Mouse (Mus musculus) heart, postnatal 0 days (tissue): ENCODE data around the gene Mrgpra2a. TPM values are rescaled to one million over a fixed set of nuclear protein-coding genes. Genes with fewer than 3 reads are reported as not detected.
"Not testable (repeated sequence)": the region's sequence is repeated elsewhere in the genome, so short reads cannot be mapped to it uniquely, and the experiment has no call there.

Experiments
- ATAC-seq: fragments of 200-750 bp; cut with Nextera tagmentation; 2 replicates; pipeline ENCODE4 v1.8.0; 2017; ENCODE audit warnings: low read depth, moderate number of reproducible peaks, moderate library complexity; ENCODE audit not compliant: insufficient read depth
- DNase-seq: peaks from one replicate; pipeline ENCODE4 v3.0.0-alpha.2; 2016; ENCODE audit warnings: low spot score
- H3K27ac ChIP-seq: fragments of 300-500 bp; sonication (generic); 2 replicates; pipeline ENCODE4 v1.5.1; 2014; ENCODE audit warnings: low read depth, mild to moderate bottlenecking
- H3K27me3 ChIP-seq: fragments of 300-500 bp; sonication (generic); 2 replicates; pipeline ENCODE4 v1.6.1; 2014; ENCODE audit warnings: low read length, mixed read lengths; ENCODE audit not compliant: control insufficient read depth, insufficient read depth
- H3K36me3 ChIP-seq: fragments of 300-500 bp; sonication (generic); replicated peaks from 2 replicates; pipeline ENCODE4 v1.6.1; 2014; ENCODE audit warnings: low read length, mixed read lengths; ENCODE audit not compliant: control insufficient read depth, insufficient read depth
- H3K4me1 ChIP-seq: fragments of 300-500 bp; sonication (generic); 2 replicates; pipeline ENCODE4 v1.6.1; 2014; ENCODE audit warnings: antibody characterized with exemption; ENCODE audit not compliant: control insufficient read depth, insufficient read depth
- H3K4me2 ChIP-seq: fragments of 300-500 bp; sonication (generic); 2 replicates; pipeline ENCODE4 v1.6.1; 2014; ENCODE audit warnings: low read depth, mild to moderate bottlenecking, low read length, moderate library complexity
- H3K4me3 ChIP-seq: fragments of 300-500 bp; sonication (generic); 2 replicates; pipeline ENCODE4 v1.5.1; 2014; ENCODE audit warnings: low read depth, low read length
- H3K9ac ChIP-seq: fragments of 300-500 bp; sonication (generic); replicated peaks from 2 replicates; pipeline ENCODE4 v1.6.1; 2014; ENCODE audit warnings: low read depth, low read length, mixed read lengths
- H3K9me3 ChIP-seq: fragments of 300-500 bp; sonication (generic); replicated peaks from 2 replicates; pipeline ENCODE4 v1.6.1; 2016; ENCODE audit warnings: low read length; ENCODE audit not compliant: control insufficient read depth
- CTCF ChIP-seq: IDR thresholded peaks from 2 replicates; pipeline ENCODE4 v1.5.1; 2016; ENCODE audit warnings: antibody characterized with exemption, control low read depth, low read depth
- EP300 ChIP-seq: IDR thresholded peaks from 2 replicates; pipeline ENCODE4 v1.6.1; 2016; ENCODE audit warnings: antibody characterized with exemption, low read depth
- WGBS: fragments of 180-500 bp; shearing (Covaris S2); extraction: QIAGEN DNeasy Blood & Tissue Kit; methylation state at CpG from one replicate; pipeline ENCODE4 v1.1.7; 2014; 5-methylcytosine and 5-hydroxymethylcytosine counted together
- polyA plus RNA-seq: library from polyadenylated mRNA; unstranded; fragments of >200 nt; fragmentation: Nextera tagmentation; extraction: Ambion mirVana; gene quantifications from 2 replicates; pipeline ENCODE4 v1.2.1, GENCODE M21; 2015
- total RNA-seq: library from RNA; depleted of rRNA; stranded (reverse); fragments of >200 nt; gene quantifications from 2 replicates; pipeline ENCODE4 v1.2.3, GENCODE M21; 2014; ENCODE audit warnings: low replicate concordance; rRNA removed

Mrgpra2a gene
- total and polyA plus RNA-seq, 2 experiments from 2014 or later: not detected

DNA sequence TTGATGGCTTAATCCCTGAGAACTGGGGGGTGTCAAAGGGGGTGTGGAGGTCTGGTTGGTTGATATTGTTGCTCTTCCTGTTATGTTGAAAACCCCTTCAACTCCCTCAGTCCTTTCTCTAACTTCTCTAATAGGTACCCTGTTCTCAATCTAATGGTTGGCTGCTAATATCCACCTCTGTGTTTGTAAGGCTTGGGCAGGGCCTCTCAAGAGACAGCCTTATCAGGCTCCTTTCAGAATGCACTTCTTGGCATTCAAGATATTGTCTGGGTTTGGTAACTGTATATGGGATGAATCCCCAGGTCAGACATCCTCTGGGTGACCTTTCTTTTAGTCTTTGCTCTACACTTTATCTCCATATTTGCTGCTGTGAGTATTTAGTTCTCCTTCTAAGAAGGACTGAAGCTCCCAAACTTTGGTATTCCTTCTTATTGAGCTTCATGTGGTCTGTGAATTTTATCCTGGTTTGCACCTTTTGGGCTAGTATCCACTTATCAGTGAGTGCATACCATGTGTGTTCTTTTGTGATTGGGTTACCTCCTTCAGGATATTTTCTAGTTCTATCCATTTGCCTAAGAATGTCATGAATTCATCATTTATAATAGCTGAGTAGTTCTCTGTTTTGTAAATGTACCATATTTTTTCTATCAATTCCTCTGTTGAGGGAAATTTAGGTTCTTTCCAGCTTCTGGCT is 24.0 kb downstream of the Mrgpra2a start:
- H3K4me3 ChIP-seq, H3K9ac ChIP-seq, H3K27me3 ChIP-seq, H3K27ac ChIP-seq, H3K36me3 ChIP-seq, H3K4me2 ChIP-seq, H3K4me1 ChIP-seq, H3K9me3 ChIP-seq, DNase-seq, ATAC-seq: not testable (repeated sequence)

DNA sequence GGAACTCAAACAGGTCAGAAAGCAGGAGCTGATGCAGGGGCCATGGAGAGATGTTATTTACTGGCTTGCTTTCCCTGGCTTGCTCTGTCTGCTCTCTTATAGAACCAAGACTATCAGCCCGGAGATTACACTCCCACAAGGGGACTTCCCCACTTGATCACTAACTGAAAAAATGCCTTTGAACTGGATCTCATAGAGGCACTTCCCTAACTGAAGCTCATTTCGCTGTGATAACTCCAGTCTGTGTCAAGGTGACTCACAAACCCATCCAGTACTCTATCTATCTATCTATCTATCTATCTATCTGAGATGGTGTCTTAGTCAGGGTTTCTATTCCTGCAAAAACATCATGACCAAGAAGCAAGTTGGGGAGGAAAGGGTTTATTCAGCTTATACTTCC is 41.3 kb downstream of the Mrgpra2a start:
- H3K9ac ChIP-seq: no peak overlapping the region
- no peak overlapping the region for H3K27ac ChIP-seq
- ATAC-seq (no peak), DNase-seq (no peak)
- no peaks in the 10 kb centered on the region for H3K27me3 ChIP-seq
- H3K9me3 ChIP-seq: 0 out of 2 replicates have a peak, but pooled peaks cover 11% of the 10 kb centered on the region
- 33% methylated on average over 2 of the region's 2 CpGs for whole genome bisulfite sequencing
- H3K4me2 ChIP-seq: no peak overlapping the region
- no peaks in the 10 kb centered on the region for H3K4me1 ChIP-seq
- no peak overlapping the region for H3K4me3 ChIP-seq
- no peaks in the 10 kb centered on the region for H3K36me3 ChIP-seq
- TF ChIP-seq CTCF (no peak), EP300 (no peak)

DNA sequence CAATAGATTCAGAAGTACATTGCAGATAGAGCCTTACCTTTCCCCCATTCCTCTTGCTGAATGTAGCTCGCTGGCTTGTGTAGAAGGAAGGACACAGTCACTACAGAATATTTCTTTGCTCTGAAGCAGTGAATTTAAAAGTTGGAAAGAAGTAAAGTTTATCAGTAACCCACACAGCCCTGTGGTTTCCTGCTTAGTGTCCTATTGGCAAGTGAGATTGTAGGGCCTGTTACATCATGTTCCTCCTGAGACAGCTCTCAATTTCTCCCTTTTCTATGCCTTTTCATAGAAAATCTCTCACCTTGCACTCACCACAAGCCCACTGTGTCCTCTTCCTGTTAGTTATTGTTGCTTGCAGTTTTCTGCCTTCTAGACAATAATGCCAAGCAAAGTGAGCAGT is 42.4 kb downstream of the Mrgpra2a start:
- Histone ChIP-seq H3K4me3 (no peak overlapping the region), H3K4me2 (no peak overlapping the region), H3K9ac (no peak overlapping the region), H3K4me1 (no peaks in the 10 kb centered on the region), H3K9me3 (0 out of 2 replicates have a peak, but pooled peaks cover 11% of the 10 kb centered on the region), H3K27ac (no peak overlapping the region), H3K27me3 (no peaks in the 10 kb centered on the region), H3K36me3 (no peaks in the 10 kb centered on the region)
- 32% methylated on average over 1 of the region's 1 CpGs for whole genome bisulfite sequencing
- DNase-seq (no peak), ATAC-seq (no peak)
- no peak for TF ChIP-seq EP300
- no peak for TF ChIP-seq CTCF

DNA sequence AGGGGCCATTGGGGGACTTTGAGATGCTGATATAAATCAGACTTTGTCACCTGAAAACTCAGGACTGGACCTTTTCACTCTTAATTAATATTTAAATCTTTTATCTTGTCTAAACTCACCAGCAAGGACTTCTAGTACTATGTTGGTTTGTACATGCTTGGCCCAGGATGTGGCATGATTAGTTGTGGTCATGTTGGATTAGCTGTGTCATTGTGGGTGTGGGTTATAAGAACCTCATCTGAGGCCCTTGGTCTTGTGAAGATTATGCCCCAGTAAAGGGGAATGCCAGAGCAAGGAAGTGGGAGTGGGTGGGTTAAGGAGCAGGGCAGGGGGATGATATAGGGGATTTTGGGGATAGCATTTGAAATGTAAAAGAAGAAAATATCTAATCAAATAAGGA is 50.8 kb downstream of the Mrgpra2a start:
- H3K4me2 ChIP-seq: no peak overlapping the region
- ATAC-seq: no peak
- H3K27ac ChIP-seq: no peak overlapping the region
- DNase-seq: no peak
- no peaks in the 10 kb centered on the region for H3K27me3 ChIP-seq
- H3K4me1 ChIP-seq: no peaks in the 10 kb centered on the region
- peaks cover 4% of the 10 kb centered on the region; the same call in 1 of the 2 replicates for H3K9me3 ChIP-seq
- H3K36me3 ChIP-seq: no peaks in the 10 kb centered on the region
- no peak overlapping the region for H3K4me3 ChIP-seq
- H3K9ac ChIP-seq: no peak overlapping the region
- TF ChIP-seq CTCF: no peak
- TF ChIP-seq EP300: no peak

Other genes with a start within 250 kb of the Mrgpra2a start
- not detected in 2 replicates for gene Mrgpra6, start 247.2 kb downstream of the Mrgpra2a start, total RNA-seq
- not detected in 2 replicates for gene Mrgpra6, start 247.2 kb downstream of the Mrgpra2a start, polyA plus RNA-seq
- not detected in 2 replicates for gene Mrgpra9, start 199.3 kb downstream of the Mrgpra2a start, total RNA-seq
- not detected in 2 replicates for gene Mrgpra9, start 199.3 kb downstream of the Mrgpra2a start, polyA plus RNA-seq
- gene Mrgpra1, start 97.9 kb downstream of the Mrgpra2a start, total RNA-seq: not detected in 2 replicates
- not detected in 2 replicates for gene Mrgpra1, start 97.9 kb downstream of the Mrgpra2a start, polyA plus RNA-seq
- gene Mrgpra2b, start 76.7 kb upstream of the Mrgpra2a start, total RNA-seq: not detected in 2 replicates
- gene Mrgpra2b, start 76.7 kb upstream of the Mrgpra2a start, polyA plus RNA-seq: not detected in 2 replicates
- not detected in 2 replicates for gene Mrgpra3, start 149.2 kb upstream of the Mrgpra2a start, total RNA-seq
- gene Mrgpra3, start 149.2 kb upstream of the Mrgpra2a start, polyA plus RNA-seq: not detected in 2 replicates